Mouse (Mus musculus) MEL (cell line): ENCODE data around the gene Pakap. TPM values are rescaled to one million over a fixed set of nuclear protein-coding genes. Genes with fewer than 3 reads are reported as not detected.

Source experiments
- DNase-seq: peaks from one replicate; pipeline ENCODE4 v3.0.0; 2011; ENCODE audit warnings: low read depth, low spot score
- H3K27ac ChIP-seq: 2 replicates; pipeline ENCODE4 v1.5.1; 2012; ENCODE audit warnings: low read depth, mild to moderate bottlenecking, control low read depth, low read length, moderate library complexity; ENCODE audit not compliant: control insufficient read depth
- H3K27me3 ChIP-seq, 2 experiments: fragments of 150-350 bp in 1 of 2; sonication (generic) in 1 of 2; 2 replicates each; pipeline ENCODE4 v1.6.1; 2012; ENCODE audit warnings: low read length in 2 of 2, mild to moderate bottlenecking in 2 of 2, improper control_type of control experiment in 1 of 2, moderate library complexity in 1 of 2; ENCODE audit not compliant: insufficient read depth in 2 of 2, control insufficient read depth in 1 of 2
- H3K36me3 ChIP-seq, 2 experiments: 2 replicates each; pipeline ENCODE4 v1.6.1; 2012 to 2014; ENCODE audit warnings: low read length in 2 of 2, improper control_type of control experiment in 1 of 2, inconsistent platforms in 1 of 2, mild to moderate bottlenecking in 1 of 2; ENCODE audit not compliant: insufficient read depth in 2 of 2, control insufficient read depth in 1 of 2
- H3K4me1 ChIP-seq, 2 experiments: fragments of 150-350 bp in 1 of 2; sonication (generic) in 1 of 2; 2 replicates each; pipeline ENCODE4 v1.6.1; 2012; ENCODE audit warnings: low read length in 2 of 2, improper control_type of control experiment in 1 of 2, mild to moderate bottlenecking in 1 of 2; ENCODE audit not compliant: insufficient read depth in 2 of 2, control insufficient read depth in 1 of 2
- H3K4me3 ChIP-seq, 2 experiments: fragments of 150-350 bp in 1 of 2; sonication (generic) in 1 of 2; 2 replicates each; pipeline ENCODE4 v1.5.1; 2012; ENCODE audit warnings: low read depth in 2 of 2, low read length in 2 of 2, mild to moderate bottlenecking in 2 of 2, moderate library complexity in 2 of 2, control low read depth in 1 of 2, improper control_type of control experiment in 1 of 2; ENCODE audit not compliant: control insufficient read depth in 1 of 2, insufficient read depth in 1 of 2
- H3K79me2 ChIP-seq: 2 replicates; pipeline ENCODE4 v1.6.1; 2012; ENCODE audit warnings: mild to moderate bottlenecking, low read length, moderate library complexity; ENCODE audit not compliant: control insufficient read depth, poor library complexity, insufficient read depth
- H3K9ac ChIP-seq: 2 replicates; pipeline ENCODE4 v1.6.1; 2012; ENCODE audit warnings: low read depth, mild to moderate bottlenecking, control low read depth, low read length, moderate library complexity; ENCODE audit not compliant: control insufficient read depth, poor library complexity, severe bottlenecking
- H3K9me3 ChIP-seq: fragments of 150-350 bp; sonication (generic); replicated peaks from 2 replicates; pipeline ENCODE4 v1.6.1; 2012; ENCODE audit warnings: mild to moderate bottlenecking, low read length, improper control_type of control experiment, moderate library complexity; ENCODE audit not compliant: insufficient read depth
- BHLHE40 ChIP-seq: IDR thresholded peaks from 2 replicates; pipeline ENCODE4 v1.6.1; 2012; ENCODE audit warnings: low read depth, mild to moderate bottlenecking, inconsistent platforms, low read length, improper control_type of control experiment, borderline replicate concordance
- CTCF ChIP-seq, 3 experiments: IDR thresholded peaks in 2 of 3; conservative IDR thresholded peaks in 1 of 3; 2 replicates each; pipeline ENCODE4 v1.5.1; 2011 to 2012; ENCODE audit warnings: low read length in 3 of 3, low read depth in 2 of 3, mild to moderate bottlenecking in 2 of 3, improper control_type of control experiment in 1 of 3, inconsistent platforms in 1 of 3, mixed read lengths in 1 of 3, moderate library complexity in 1 of 3; ENCODE audit not compliant: control insufficient read depth in 1 of 3, insufficient read depth in 1 of 3, poor library complexity in 1 of 3, severe bottlenecking in 1 of 3
- E2F4 ChIP-seq: IDR thresholded peaks from 2 replicates; pipeline ENCODE4 v1.6.1; 2011; ENCODE audit warnings: low read depth, low read length, improper control_type of control experiment, borderline replicate concordance
- ELF1 ChIP-seq: IDR thresholded peaks from 2 replicates; pipeline ENCODE4 v1.6.1; 2014; ENCODE audit warnings: low read depth, mild to moderate bottlenecking, inconsistent platforms, low read length, improper control_type of control experiment, moderate library complexity
- EP300 ChIP-seq, 2 experiments: IDR thresholded peaks; 2 replicates each; pipeline ENCODE4 v1.6.1; 2011; ENCODE audit warnings: improper control_type of control experiment in 2 of 2, low read length in 2 of 2, low read depth in 1 of 2, mild to moderate bottlenecking in 1 of 2
- GABPA ChIP-seq: IDR thresholded peaks from 2 replicates; pipeline ENCODE4 v1.6.1; 2012; ENCODE audit warnings: low read depth, mild to moderate bottlenecking, inconsistent platforms, low read length, improper control_type of control experiment, moderate library complexity
- GATA1 ChIP-seq: IDR thresholded peaks from 2 replicates; pipeline ENCODE4 v1.6.1; 2011; ENCODE audit warnings: low read depth, low read length, improper control_type of control experiment
- JUND ChIP-seq: IDR thresholded peaks from 2 replicates; pipeline ENCODE4 v1.6.1; 2011; ENCODE audit warnings: low read depth, mild to moderate bottlenecking, improper control_type of control experiment, low read length
- MAX ChIP-seq: IDR thresholded peaks from 2 replicates; pipeline ENCODE4 v1.6.1; 2011; ENCODE audit warnings: low read length, improper control_type of control experiment
- MYB ChIP-seq: IDR thresholded peaks from 2 replicates; pipeline ENCODE4 v1.6.1; 2011; ENCODE audit warnings: mild to moderate bottlenecking, low read depth, low read length, improper control_type of control experiment
- NRF1 ChIP-seq: IDR thresholded peaks from 2 replicates; pipeline ENCODE4 v1.6.1; 2014; ENCODE audit warnings: low read depth, mild to moderate bottlenecking, inconsistent platforms, low read length, improper control_type of control experiment, moderate library complexity; ENCODE audit not compliant: poor library complexity, insufficient read depth, severe bottlenecking
- RCOR1 ChIP-seq: IDR thresholded peaks from 2 replicates; pipeline ENCODE4 v1.6.1; 2012; ENCODE audit warnings: low read depth, mild to moderate bottlenecking, inconsistent platforms, low read length, improper control_type of control experiment
- SIN3A ChIP-seq: IDR thresholded peaks from 2 replicates; pipeline ENCODE4 v1.6.1; 2012; ENCODE audit warnings: low read length, improper control_type of control experiment, inconsistent platforms
- TBP ChIP-seq: IDR thresholded peaks from 2 replicates; pipeline ENCODE4 v1.8.0; 2011; ENCODE audit warnings: low read depth, low read length, improper control_type of control experiment
- UBTF ChIP-seq: IDR thresholded peaks from 2 replicates; pipeline ENCODE4 v1.6.1; 2012; ENCODE audit warnings: low read depth, mild to moderate bottlenecking, inconsistent platforms, low read length, improper control_type of control experiment, moderate library complexity, borderline replicate concordance; ENCODE audit not compliant: insufficient read depth
- ZC3H11A ChIP-seq: IDR thresholded peaks from 2 replicates; pipeline ENCODE4 v1.6.1; 2012; ENCODE audit warnings: low read depth, mild to moderate bottlenecking, inconsistent platforms, low read length, improper control_type of control experiment
- ZKSCAN1 ChIP-seq: IDR thresholded peaks from 2 replicates; pipeline ENCODE4 v1.6.1; 2012; ENCODE audit warnings: low read depth, mild to moderate bottlenecking, inconsistent platforms, low read length, improper control_type of control experiment, moderate library complexity
- ZNF384 ChIP-seq: IDR thresholded peaks from 2 replicates; pipeline ENCODE4 v1.6.1; 2012; ENCODE audit warnings: low read depth, mild to moderate bottlenecking, inconsistent platforms, low read length, improper control_type of control experiment
- polyA plus RNA-seq, 2 experiments: library from polyadenylated mRNA; stranded (reverse) in 1 of 2; unstranded in 1 of 2; fragments of >175 nt in 1 of 2; fragments of >200 nt in 1 of 2; gene quantifications; 2 replicates each; pipeline versions ENCODE4 v1.2.1 to v1.2.4; 2012; ENCODE audit warnings: low replicate concordance in 2 of 2, low read depth in 1 of 2; ENCODE audit not compliant: insufficient read length in 2 of 2, insufficient read depth in 1 of 2, missing spikeins in 1 of 2
- total RNA-seq: library from RNA; depleted of rRNA; stranded (reverse); fragments of 300-350 nt; gene quantifications from 2 replicates; pipeline ENCODE4 v1.2.3, GENCODE M21; 2012

The Pakap gene
- total and polyA plus RNA-seq, 3 experiments = not detected

GRCm38 (mm10) chr4:57930559-57931170, 362.7 kb downstream of the Pakap start:
- Histone ChIP-seq H3K27ac (no peak overlapping the region), H3K4me3 (no peak overlapping the region), H3K9me3 (no peaks in the 10 kb centered on the region), H3K4me1 (peaks cover 0 to 1% of the 10 kb centered on the region in 2 experiments; a peak in 2 of 4 replicates), H3K79me2 (no peaks in the 10 kb centered on the region), H3K36me3 (peaks cover 0 to 6% of the 10 kb centered on the region in 2 experiments; a peak in 1 of 4 replicates), H3K27me3 (peaks cover 0 to under 1% of the 10 kb centered on the region in 2 experiments; a peak in 2 of 4 replicates), H3K9ac (no peak overlapping the region)
- TF ChIP-seq RCOR1 = no peak
- TF ChIP-seq TBP = no peak
- TF ChIP-seq JUND = no peak
- no peak for TF ChIP-seq MYB
- no peak for TF ChIP-seq ZC3H11A
- no peak for TF ChIP-seq E2F4
- no peak for TF ChIP-seq MAX
- no peak for TF ChIP-seq BHLHE40
- TF ChIP-seq CTCF (IDR thresholded peaks at IDR 0.05 in 2 of 3, conservative IDR thresholded peaks at IDR 0.05 in 1 of 3; ENCODE audit: control insufficient read depth in 1 of 3, insufficient read depth in 1 of 3, low read depth in 2 of 3, low read length in 3 of 3, poor library complexity in 1 of 3, severe bottlenecking in 1 of 3) = no peak
- no peak for TF ChIP-seq EP300 (IDR thresholded peaks at IDR 0.05; ENCODE audit: low read depth in 1 of 2, low read length in 2 of 2)
- no peak for TF ChIP-seq ELF1
- DNase-seq = no peak

- no peaks in the 10 kb centered on the region for H3K79me2 ChIP-seq
- H3K9ac ChIP-seq = no peak overlapping the region
- no peaks in the 10 kb centered on the region for H3K36me3 ChIP-seq
- TF ChIP-seq SIN3A (no peak), ZKSCAN1 (no peak)
- DNase-seq = no peak
- no peak overlapping the region for H3K4me3 ChIP-seq
- H3K4me1 ChIP-seq = no peaks in the 10 kb centered on the region
- no peak overlapping the region for H3K27ac ChIP-seq
- no peaks in the 10 kb centered on the region for H3K9me3 ChIP-seq
- peaks cover 2 to 3% of the 10 kb centered on the region in 2 experiments; a peak in 3 of 4 replicates for H3K27me3 ChIP-seq
Observed at GRCm38 (mm10) chr4:57934181-57934580, 366.2 kb downstream of the Pakap start.

GRCm38 (mm10) chr4:57937292-57937691, 369.3 kb downstream of the Pakap start:
- Histone ChIP-seq H3K4me1 (no peaks in the 10 kb centered on the region), H3K36me3 (no peaks in the 10 kb centered on the region), H3K9ac (no peak overlapping the region), H3K79me2 (no peaks in the 10 kb centered on the region), H3K27me3 (peaks cover 2 to 3% of the 10 kb centered on the region in 2 experiments; a peak in 3 of 4 replicates), H3K4me3 (no peak overlapping the region), H3K9me3 (no peaks in the 10 kb centered on the region), H3K27ac (no peak overlapping the region)
- TF ChIP-seq UBTF = no peak
- no peak for TF ChIP-seq GATA1
- no peak for TF ChIP-seq GABPA
- TF ChIP-seq BHLHE40 = no peak
- TF ChIP-seq MYB = no peak
- no peak for TF ChIP-seq NRF1
- TF ChIP-seq SIN3A = no peak
- TF ChIP-seq ZNF384 = no peak
- no peak for TF ChIP-seq JUND
- DNase-seq = no peak
